Mouse (Mus musculus): ENCODE results near the gene Mrpl24. TPM values are rescaled to one million over a fixed set of nuclear protein-coding genes. Genes with fewer than 3 reads are reported as not detected.

Gene Mrpl24
- polyA plus RNA-seq, 1 experiment from 2014 or later, result 74.2 TPM

GRCm38 (mm10) chr3:87958056-87958455 is 38.8 kb downstream of the Mrpl24 start:
- 23% methylated on average over 1 of the region's 1 CpGs for WGBS
- no peak overlapping the region for H3K4me3 ChIP-seq (ENCODE audit: low read depth, low read length)
- H3K9me3 ChIP-seq (ENCODE audit: control insufficient read depth, low read length), result no peaks in the 10 kb centered on the region
- DNase-seq (ENCODE audit: low spot score), result no peak
- H3K27ac ChIP-seq (ENCODE audit: low read depth), result no peak overlapping the region
- H3K4me1 ChIP-seq (replicated peaks; ENCODE audit: control insufficient read depth, insufficient read depth, low read length), result peaks cover 11% of the 10 kb centered on the region
- no peak overlapping the region for H3K4me2 ChIP-seq (ENCODE audit: low read length)
- no peaks in the 10 kb centered on the region for H3K27me3 ChIP-seq (replicated peaks; ENCODE audit: control insufficient read depth, insufficient read depth, low read length)
- H3K36me3 ChIP-seq (ENCODE audit: control insufficient read depth, insufficient read depth, low read length), result no peaks in the 10 kb centered on the region
- ATAC-seq (replicated peaks; ENCODE audit: low FRiP score, low TSS enrichment, low read depth), result no peak
- H3K9ac ChIP-seq (ENCODE audit: low read length), result no peak overlapping the region

DNA sequence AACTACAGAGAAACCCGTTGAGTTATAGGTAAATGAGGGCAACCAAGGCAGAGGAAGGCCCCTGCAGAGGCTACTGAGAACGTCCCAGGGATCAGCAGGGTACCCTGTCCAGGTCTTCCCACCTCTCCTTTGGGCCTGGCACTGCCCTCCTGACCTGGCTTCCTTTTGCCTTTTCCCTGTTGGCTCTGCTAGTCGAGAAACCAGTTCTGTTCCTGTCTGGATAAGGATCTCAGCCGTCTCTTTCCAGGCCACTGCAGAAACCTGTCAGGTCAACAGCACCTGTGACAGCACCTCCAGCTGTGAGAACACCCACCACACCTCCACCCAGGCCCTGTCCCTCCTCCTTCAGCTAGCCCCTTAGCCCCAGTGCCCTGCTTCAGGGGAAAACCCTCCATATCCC is 39.2 kb downstream of the Mrpl24 start:
- ATAC-seq (replicated peaks; ENCODE audit: low FRiP score, low TSS enrichment, low read depth) (no peak), DNase-seq (ENCODE audit: low spot score) (no peak)
- Histone ChIP-seq H3K4me1 (replicated peaks; ENCODE audit: control insufficient read depth, insufficient read depth, low read length) (peaks cover 10% of the 10 kb centered on the region; the same call in 1 of the 2 replicates), H3K27ac (ENCODE audit: low read depth) (no peak overlapping the region), H3K9me3 (ENCODE audit: control insufficient read depth, low read length) (no peaks in the 10 kb centered on the region), H3K27me3 (replicated peaks; ENCODE audit: control insufficient read depth, insufficient read depth, low read length) (no peaks in the 10 kb centered on the region), H3K4me2 (ENCODE audit: low read length) (no peak overlapping the region), H3K9ac (ENCODE audit: low read length) (no peak overlapping the region), H3K36me3 (ENCODE audit: control insufficient read depth, insufficient read depth, low read length) (no peaks in the 10 kb centered on the region), H3K4me3 (ENCODE audit: low read depth, low read length) (no peak overlapping the region)
- 18% methylated on average over 4 of the region's 4 CpGs for WGBS

GRCm38 (mm10) chr3:87958967-87959366 is 39.7 kb downstream of the Mrpl24 start:
- Histone ChIP-seq H3K27ac (ENCODE audit: low read depth) (no peak overlapping the region), H3K27me3 (replicated peaks; ENCODE audit: control insufficient read depth, insufficient read depth, low read length) (no peaks in the 10 kb centered on the region), H3K36me3 (ENCODE audit: control insufficient read depth, insufficient read depth, low read length) (no peaks in the 10 kb centered on the region), H3K4me1 (replicated peaks; ENCODE audit: control insufficient read depth, insufficient read depth, low read length) (peaks cover 10% of the 10 kb centered on the region; the same call in 1 of the 2 replicates), H3K9ac (ENCODE audit: low read length) (no peak overlapping the region), H3K9me3 (ENCODE audit: control insufficient read depth, low read length) (no peaks in the 10 kb centered on the region), H3K4me2 (ENCODE audit: low read length) (no peak overlapping the region), H3K4me3 (ENCODE audit: low read depth, low read length) (no peak overlapping the region)
- DNase-seq (ENCODE audit: low spot score), result no peak
- WGBS, result 39% methylated on average over 1 of the region's 1 CpGs
- ATAC-seq (replicated peaks; ENCODE audit: low FRiP score, low TSS enrichment, low read depth), result no peak

DNA sequence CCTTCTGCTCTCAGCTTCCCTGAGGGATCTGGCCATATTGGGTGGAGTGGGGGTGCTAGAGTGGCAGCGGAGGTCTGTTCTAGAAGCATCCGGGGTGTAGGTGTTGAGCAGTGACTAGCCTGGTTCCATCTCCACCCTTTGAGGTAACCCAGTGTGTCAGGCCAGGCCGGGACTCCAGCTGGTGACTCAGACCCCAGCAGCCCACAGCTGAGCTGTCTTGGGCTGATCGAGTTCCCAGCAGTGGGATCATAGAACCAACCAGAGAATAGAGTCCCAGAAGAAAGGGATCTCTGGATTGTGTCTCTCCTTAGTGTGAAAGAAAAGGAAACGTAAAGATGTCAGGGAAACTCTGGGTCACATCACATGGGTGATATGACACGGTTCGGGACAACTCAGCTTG is 40.1 kb downstream of the Mrpl24 start:
- no peak overlapping the region for H3K4me2 ChIP-seq (ENCODE audit: low read length)
- H3K27me3 ChIP-seq (replicated peaks; ENCODE audit: control insufficient read depth, insufficient read depth, low read length), result no peaks in the 10 kb centered on the region
- H3K4me3 ChIP-seq (ENCODE audit: low read depth, low read length), result no peak overlapping the region
- ATAC-seq (replicated peaks; ENCODE audit: low FRiP score, low TSS enrichment, low read depth) (no peak), DNase-seq (ENCODE audit: low spot score) (no peak)
- peaks cover 10% of the 10 kb centered on the region; the same call in 1 of the 2 replicates for H3K4me1 ChIP-seq (replicated peaks; ENCODE audit: control insufficient read depth, insufficient read depth, low read length)
- H3K9me3 ChIP-seq (ENCODE audit: control insufficient read depth, low read length), result no peaks in the 10 kb centered on the region
- WGBS, result 58% methylated on average over 7 of the region's 7 CpGs
- H3K9ac ChIP-seq (ENCODE audit: low read length), result no peak overlapping the region
- no peaks in the 10 kb centered on the region for H3K36me3 ChIP-seq (ENCODE audit: control insufficient read depth, insufficient read depth, low read length)
- peak overlapping the region; percentile 96; the same call in 1 of the 2 replicates for H3K27ac ChIP-seq (ENCODE audit: low read depth)

DNA sequence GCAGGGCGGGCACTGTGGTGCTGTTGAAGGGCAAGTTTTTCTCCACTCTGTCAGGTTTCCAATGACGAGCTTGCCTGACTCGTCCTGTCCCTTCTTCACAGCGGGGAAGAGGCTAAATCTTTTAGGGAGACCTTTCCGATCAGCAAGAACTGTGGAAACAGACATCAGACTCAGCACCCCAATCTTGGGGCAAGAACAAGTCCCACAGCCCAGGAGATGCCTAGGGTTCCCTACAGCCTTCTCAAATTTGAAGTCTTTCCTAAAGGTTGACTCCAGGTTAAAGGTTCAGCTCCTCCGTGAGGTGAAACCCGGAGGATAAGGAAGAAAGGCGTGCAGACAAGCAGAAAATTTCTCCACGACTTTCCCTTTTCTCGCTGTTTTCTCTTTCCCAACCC is 40.9 kb downstream of the Mrpl24 start:
- ATAC-seq (replicated peaks; ENCODE audit: low FRiP score, low TSS enrichment, low read depth) (no peak), DNase-seq (ENCODE audit: low spot score) (no peak)
- Histone ChIP-seq H3K36me3 (ENCODE audit: control insufficient read depth, insufficient read depth, low read length) (no peaks in the 10 kb centered on the region), H3K9ac (ENCODE audit: low read length) (peak overlapping the region; percentile 57), H3K4me2 (ENCODE audit: low read length) (peak overlapping the region; percentile 69), H3K27ac (ENCODE audit: low read depth) (peak overlapping the region; percentile 96), H3K4me3 (ENCODE audit: low read depth, low read length) (peak overlapping the region; percentile 34), H3K27me3 (replicated peaks; ENCODE audit: control insufficient read depth, insufficient read depth, low read length) (no peaks in the 10 kb centered on the region), H3K9me3 (ENCODE audit: control insufficient read depth, low read length) (no peaks in the 10 kb centered on the region), H3K4me1 (replicated peaks; ENCODE audit: control insufficient read depth, insufficient read depth, low read length) (peaks cover 10% of the 10 kb centered on the region; the same call in 1 of the 2 replicates)
- 13% methylated on average over 10 of the region's 10 CpGs for WGBS

GRCm38 (mm10) chr3:87960586-87961191 is 41.4 kb downstream of the Mrpl24 start:
- ATAC-seq (replicated peaks; ENCODE audit: low FRiP score, low TSS enrichment, low read depth) (peak; percentile 97), DNase-seq (ENCODE audit: low spot score) (peak; percentile 94)
- Histone ChIP-seq H3K9me3 (ENCODE audit: control insufficient read depth, low read length) (no peaks in the 10 kb centered on the region), H3K27ac (ENCODE audit: low read depth) (peak overlapping the region; percentile 96), H3K9ac (ENCODE audit: low read length) (peak overlapping the region; percentile 57), H3K4me3 (ENCODE audit: low read depth, low read length) (peak overlapping the region; percentile 34), H3K4me2 (ENCODE audit: low read length) (peak overlapping the region; percentile 69), H3K27me3 (replicated peaks; ENCODE audit: control insufficient read depth, insufficient read depth, low read length) (no peaks in the 10 kb centered on the region), H3K36me3 (ENCODE audit: control insufficient read depth, insufficient read depth, low read length) (no peaks in the 10 kb centered on the region), H3K4me1 (replicated peaks; ENCODE audit: control insufficient read depth, insufficient read depth, low read length) (peaks cover 10% of the 10 kb centered on the region; the same call in 1 of the 2 replicates)
- under 1% methylated on average over 27 of the region's 27 CpGs for WGBS

GRCm38 (mm10) chr3:87970184-87970938 is 51.1 kb downstream of the Mrpl24 start:
- DNase-seq (ENCODE audit: low spot score) (peak; percentile 85), ATAC-seq (replicated peaks; ENCODE audit: low FRiP score, low TSS enrichment, low read depth) (0 out of 2 replicates have a peak, but pooled peaks have one; percentile 37)
- H3K4me2 ChIP-seq (ENCODE audit: low read length), result peak overlapping the region; percentile 86
- peaks cover 37% of the 10 kb centered on the region for H3K4me1 ChIP-seq (replicated peaks; ENCODE audit: control insufficient read depth, insufficient read depth, low read length)
- H3K9ac ChIP-seq (ENCODE audit: low read length), result peak overlapping the region; percentile 23; the same call in 1 of the 2 replicates
- H3K27ac ChIP-seq (ENCODE audit: low read depth), result no peak overlapping the region; the same call in 1 of the 2 replicates
- H3K27me3 ChIP-seq (replicated peaks; ENCODE audit: control insufficient read depth, insufficient read depth, low read length), result no peaks in the 10 kb centered on the region
- H3K9me3 ChIP-seq (ENCODE audit: control insufficient read depth, low read length), result no peaks in the 10 kb centered on the region
- 2% methylated on average over 21 of the region's 21 CpGs for WGBS
- peak overlapping the region; percentile 56 for H3K4me3 ChIP-seq (ENCODE audit: low read depth, low read length)
- peaks cover 2% of the 10 kb centered on the region; the same call in 1 of the 2 replicates for H3K36me3 ChIP-seq (ENCODE audit: control insufficient read depth, insufficient read depth, low read length)

GRCm38 (mm10) chr3:87970939-87971488 is 51.7 kb downstream of the Mrpl24 start, which contains the start of gene Nes:
Nes (plus strand) TSS chr3:87971078.
- ATAC-seq (replicated peaks; ENCODE audit: low FRiP score, low TSS enrichment, low read depth), result peak; percentile 74
- Histone ChIP-seq H3K4me2 (ENCODE audit: low read length) (peak within 1 kb of the TSS; percentile 86), H3K9ac (ENCODE audit: low read length) (peak within 1 kb of the TSS; percentile 61), H3K4me1 (replicated peaks; ENCODE audit: control insufficient read depth, insufficient read depth, low read length) (peaks cover 37% of the 10 kb centered on the region), H3K27ac (ENCODE audit: low read depth) (no peak within 1 kb of the TSS; the same call in 1 of the 2 replicates), H3K9me3 (ENCODE audit: control insufficient read depth, low read length) (no peaks in the 10 kb centered on the region), H3K27me3 (replicated peaks; ENCODE audit: control insufficient read depth, insufficient read depth, low read length) (no peaks in the 10 kb centered on the region), H3K36me3 (ENCODE audit: control insufficient read depth, insufficient read depth, low read length) (peaks cover 8% of the 10 kb centered on the region), H3K4me3 (ENCODE audit: low read depth, low read length) (peak within 1 kb of the TSS; percentile 56)
- peak; percentile 91 for DNase-seq (ENCODE audit: low spot score)
- WGBS, result under 1% methylated on average over 44 of the region's 44 CpGs

Measured in intestine, embryonic 14.5 days (tissue).